Mouse (Mus musculus) MEL (cell line): Measurements from ENCODE around the gene Psmc5. TPM values are rescaled to one million over a fixed set of nuclear protein-coding genes. Genes with fewer than 3 reads are reported as not detected.

ENCODE experiments used
- DNase-seq: peaks from one replicate; pipeline ENCODE4 v3.0.0; 2011; ENCODE audit warnings: low read depth, low spot score
- H3K27ac ChIP-seq: 2 replicates; pipeline ENCODE4 v1.5.1; 2012; ENCODE audit warnings: low read depth, mild to moderate bottlenecking, control low read depth, low read length, moderate library complexity; ENCODE audit not compliant: control insufficient read depth
- H3K27me3 ChIP-seq, 2 experiments: fragments of 150-350 bp in 1 of 2; sonication (generic) in 1 of 2; 2 replicates each; pipeline ENCODE4 v1.6.1; 2012; ENCODE audit warnings: low read length in 2 of 2, mild to moderate bottlenecking in 2 of 2, improper control_type of control experiment in 1 of 2, moderate library complexity in 1 of 2; ENCODE audit not compliant: insufficient read depth in 2 of 2, control insufficient read depth in 1 of 2
- H3K36me3 ChIP-seq, 2 experiments: 2 replicates each; pipeline ENCODE4 v1.6.1; 2012 to 2014; ENCODE audit warnings: low read length in 2 of 2, improper control_type of control experiment in 1 of 2, inconsistent platforms in 1 of 2, mild to moderate bottlenecking in 1 of 2; ENCODE audit not compliant: insufficient read depth in 2 of 2, control insufficient read depth in 1 of 2
- H3K4me1 ChIP-seq, 2 experiments: fragments of 150-350 bp in 1 of 2; sonication (generic) in 1 of 2; 2 replicates each; pipeline ENCODE4 v1.6.1; 2012; ENCODE audit warnings: low read length in 2 of 2, improper control_type of control experiment in 1 of 2, mild to moderate bottlenecking in 1 of 2; ENCODE audit not compliant: insufficient read depth in 2 of 2, control insufficient read depth in 1 of 2
- H3K4me3 ChIP-seq, 2 experiments: fragments of 150-350 bp in 1 of 2; sonication (generic) in 1 of 2; 2 replicates each; pipeline ENCODE4 v1.5.1; 2012; ENCODE audit warnings: low read depth in 2 of 2, low read length in 2 of 2, mild to moderate bottlenecking in 2 of 2, moderate library complexity in 2 of 2, control low read depth in 1 of 2, improper control_type of control experiment in 1 of 2; ENCODE audit not compliant: control insufficient read depth in 1 of 2, insufficient read depth in 1 of 2
- H3K79me2 ChIP-seq: 2 replicates; pipeline ENCODE4 v1.6.1; 2012; ENCODE audit warnings: mild to moderate bottlenecking, low read length, moderate library complexity; ENCODE audit not compliant: control insufficient read depth, poor library complexity, insufficient read depth
- H3K9ac ChIP-seq: 2 replicates; pipeline ENCODE4 v1.6.1; 2012; ENCODE audit warnings: low read depth, mild to moderate bottlenecking, control low read depth, low read length, moderate library complexity; ENCODE audit not compliant: control insufficient read depth, poor library complexity, severe bottlenecking
- H3K9me3 ChIP-seq: fragments of 150-350 bp; sonication (generic); replicated peaks from 2 replicates; pipeline ENCODE4 v1.6.1; 2012; ENCODE audit warnings: mild to moderate bottlenecking, low read length, improper control_type of control experiment, moderate library complexity; ENCODE audit not compliant: insufficient read depth
- BHLHE40 ChIP-seq: IDR thresholded peaks from 2 replicates; pipeline ENCODE4 v1.6.1; 2012; ENCODE audit warnings: low read depth, mild to moderate bottlenecking, inconsistent platforms, low read length, improper control_type of control experiment, borderline replicate concordance
- CHD1 ChIP-seq: IDR thresholded peaks from 2 replicates; pipeline ENCODE4 v1.6.1; 2012; ENCODE audit warnings: low read depth, mild to moderate bottlenecking, inconsistent platforms, low read length, improper control_type of control experiment
- CHD2 ChIP-seq: IDR thresholded peaks from 2 replicates; pipeline ENCODE4 v1.6.1; 2011; ENCODE audit warnings: low read length, improper control_type of control experiment
- CTCF ChIP-seq, 3 experiments: IDR thresholded peaks in 2 of 3; conservative IDR thresholded peaks in 1 of 3; 2 replicates each; pipeline ENCODE4 v1.5.1; 2011 to 2012; ENCODE audit warnings: low read length in 3 of 3, low read depth in 2 of 3, mild to moderate bottlenecking in 2 of 3, improper control_type of control experiment in 1 of 3, inconsistent platforms in 1 of 3, mixed read lengths in 1 of 3, moderate library complexity in 1 of 3; ENCODE audit not compliant: control insufficient read depth in 1 of 3, insufficient read depth in 1 of 3, poor library complexity in 1 of 3, severe bottlenecking in 1 of 3
- E2F4 ChIP-seq: IDR thresholded peaks from 2 replicates; pipeline ENCODE4 v1.6.1; 2011; ENCODE audit warnings: low read depth, low read length, improper control_type of control experiment, borderline replicate concordance
- ELF1 ChIP-seq: IDR thresholded peaks from 2 replicates; pipeline ENCODE4 v1.6.1; 2014; ENCODE audit warnings: low read depth, mild to moderate bottlenecking, inconsistent platforms, low read length, improper control_type of control experiment, moderate library complexity
- EP300 ChIP-seq, 2 experiments: IDR thresholded peaks; 2 replicates each; pipeline ENCODE4 v1.6.1; 2011; ENCODE audit warnings: improper control_type of control experiment in 2 of 2, low read length in 2 of 2, low read depth in 1 of 2, mild to moderate bottlenecking in 1 of 2
- ETS1 ChIP-seq: IDR thresholded peaks from 2 replicates; pipeline ENCODE4 v1.6.1; 2012; ENCODE audit warnings: low read depth, mild to moderate bottlenecking, inconsistent platforms, low read length, improper control_type of control experiment, moderate library complexity
- GABPA ChIP-seq: IDR thresholded peaks from 2 replicates; pipeline ENCODE4 v1.6.1; 2012; ENCODE audit warnings: low read depth, mild to moderate bottlenecking, inconsistent platforms, low read length, improper control_type of control experiment, moderate library complexity
- GATA1 ChIP-seq: IDR thresholded peaks from 2 replicates; pipeline ENCODE4 v1.6.1; 2011; ENCODE audit warnings: low read depth, low read length, improper control_type of control experiment
- HCFC1 ChIP-seq: IDR thresholded peaks from 2 replicates; pipeline ENCODE4 v1.6.1; 2012; ENCODE audit warnings: low read depth, mild to moderate bottlenecking, inconsistent platforms, low read length, improper control_type of control experiment, moderate library complexity
- JUND ChIP-seq: IDR thresholded peaks from 2 replicates; pipeline ENCODE4 v1.6.1; 2011; ENCODE audit warnings: low read depth, mild to moderate bottlenecking, improper control_type of control experiment, low read length
- KAT2A ChIP-seq: conservative IDR thresholded peaks from 2 replicates; pipeline ENCODE4 v1.6.1; 2012; ENCODE audit warnings: low read depth, low read length, improper control_type of control experiment, inconsistent platforms
- MAFK ChIP-seq: IDR thresholded peaks from 2 replicates; pipeline ENCODE4 v1.6.1; 2011; ENCODE audit warnings: low read depth, mild to moderate bottlenecking, low read length, improper control_type of control experiment, borderline replicate concordance
- MEF2A ChIP-seq: IDR thresholded peaks from 2 replicates; pipeline ENCODE4 v1.6.1; 2014; ENCODE audit warnings: low read depth, mild to moderate bottlenecking, inconsistent platforms, low read length, improper control_type of control experiment; ENCODE audit not compliant: poor library complexity, insufficient replicate concordance, severe bottlenecking; ENCODE audit errors: extremely low read depth
- MXI1 ChIP-seq: IDR thresholded peaks from 2 replicates; pipeline ENCODE4 v1.6.1; 2011; ENCODE audit warnings: mild to moderate bottlenecking, low read depth, low read length, improper control_type of control experiment
- MYB ChIP-seq: IDR thresholded peaks from 2 replicates; pipeline ENCODE4 v1.6.1; 2011; ENCODE audit warnings: mild to moderate bottlenecking, low read depth, low read length, improper control_type of control experiment
- MYC ChIP-seq: IDR thresholded peaks from 2 replicates; pipeline ENCODE4 v1.6.1; 2011; ENCODE audit warnings: low read depth, mild to moderate bottlenecking, low read length, improper control_type of control experiment, moderate library complexity
- NELFE ChIP-seq: IDR thresholded peaks from 2 replicates; pipeline ENCODE4 v1.6.1; 2011; ENCODE audit warnings: low read depth, low read length, improper control_type of control experiment
- NRF1 ChIP-seq: IDR thresholded peaks from 2 replicates; pipeline ENCODE4 v1.6.1; 2014; ENCODE audit warnings: low read depth, mild to moderate bottlenecking, inconsistent platforms, low read length, improper control_type of control experiment, moderate library complexity; ENCODE audit not compliant: poor library complexity, insufficient read depth, severe bottlenecking
- POLR2A ChIP-seq, 2 experiments: IDR thresholded peaks; 2 replicates each; pipeline ENCODE4 v1.6.1; 2011 to 2012; ENCODE audit warnings: low read length in 2 of 2, mild to moderate bottlenecking in 2 of 2, control low read depth in 1 of 2, improper control_type of control experiment in 1 of 2, low read depth in 1 of 2, moderate library complexity in 1 of 2; ENCODE audit not compliant: control insufficient read depth in 1 of 2, insufficient read depth in 1 of 2, poor library complexity in 1 of 2
- POLR2AphosphoS2 ChIP-seq: IDR thresholded peaks from 2 replicates; pipeline ENCODE4 v1.6.1; 2011; ENCODE audit warnings: low read length, improper control_type of control experiment
- POLR2AphosphoS5 ChIP-seq: IDR thresholded peaks from 2 replicates; pipeline ENCODE4 v1.6.1; 2012; ENCODE audit warnings: low read depth, borderline replicate concordance, mild to moderate bottlenecking, inconsistent platforms, low read length, moderate library complexity, mixed read lengths
- RAD21 ChIP-seq: IDR thresholded peaks from 2 replicates; pipeline ENCODE4 v1.6.1; 2011; ENCODE audit warnings: mild to moderate bottlenecking, low read depth, low read length, improper control_type of control experiment
- RCOR1 ChIP-seq: IDR thresholded peaks from 2 replicates; pipeline ENCODE4 v1.6.1; 2012; ENCODE audit warnings: low read depth, mild to moderate bottlenecking, inconsistent platforms, low read length, improper control_type of control experiment
- SIN3A ChIP-seq: IDR thresholded peaks from 2 replicates; pipeline ENCODE4 v1.6.1; 2012; ENCODE audit warnings: low read length, improper control_type of control experiment, inconsistent platforms
- SMC3 ChIP-seq: IDR thresholded peaks from 2 replicates; pipeline ENCODE4 v1.6.1; 2011; ENCODE audit warnings: low read depth, low read length, improper control_type of control experiment
- TAL1 ChIP-seq: IDR thresholded peaks from 2 replicates; pipeline ENCODE4 v1.6.1; 2012; ENCODE audit warnings: mild to moderate bottlenecking, inconsistent platforms, low read length, moderate library complexity, mixed read lengths
- TBP ChIP-seq: IDR thresholded peaks from 2 replicates; pipeline ENCODE4 v1.8.0; 2011; ENCODE audit warnings: low read depth, low read length, improper control_type of control experiment
- TCF12 ChIP-seq: IDR thresholded peaks from 2 replicates; pipeline ENCODE4 v1.6.1; 2014; ENCODE audit warnings: low read depth, mild to moderate bottlenecking, inconsistent platforms, low read length, improper control_type of control experiment, moderate library complexity
- UBTF ChIP-seq: IDR thresholded peaks from 2 replicates; pipeline ENCODE4 v1.6.1; 2012; ENCODE audit warnings: low read depth, mild to moderate bottlenecking, inconsistent platforms, low read length, improper control_type of control experiment, moderate library complexity, borderline replicate concordance; ENCODE audit not compliant: insufficient read depth
- USF1 ChIP-seq: IDR thresholded peaks from 2 replicates; pipeline ENCODE4 v1.6.1; 2014; ENCODE audit warnings: low read depth, mild to moderate bottlenecking, inconsistent platforms, low read length, improper control_type of control experiment, moderate library complexity
- USF2 ChIP-seq, 2 experiments: IDR thresholded peaks; 2 replicates each; pipeline ENCODE4 v1.6.1; 2011 to 2012; ENCODE audit warnings: improper control_type of control experiment in 2 of 2, low read length in 2 of 2, borderline replicate concordance in 1 of 2, inconsistent platforms in 1 of 2, low read depth in 1 of 2, mild to moderate bottlenecking in 1 of 2; ENCODE audit not compliant: insufficient read depth in 1 of 2
- ZC3H11A ChIP-seq: IDR thresholded peaks from 2 replicates; pipeline ENCODE4 v1.6.1; 2012; ENCODE audit warnings: low read depth, mild to moderate bottlenecking, inconsistent platforms, low read length, improper control_type of control experiment
- ZKSCAN1 ChIP-seq: IDR thresholded peaks from 2 replicates; pipeline ENCODE4 v1.6.1; 2012; ENCODE audit warnings: low read depth, mild to moderate bottlenecking, inconsistent platforms, low read length, improper control_type of control experiment, moderate library complexity
- ZMIZ1 ChIP-seq: IDR thresholded peaks from 2 replicates; pipeline ENCODE4 v1.6.1; 2012; ENCODE audit warnings: low read depth, mild to moderate bottlenecking, inconsistent platforms, low read length, improper control_type of control experiment, moderate library complexity
- ZNF384 ChIP-seq: IDR thresholded peaks from 2 replicates; pipeline ENCODE4 v1.6.1; 2012; ENCODE audit warnings: low read depth, mild to moderate bottlenecking, inconsistent platforms, low read length, improper control_type of control experiment
- polyA plus RNA-seq, 2 experiments: library from polyadenylated mRNA; stranded (reverse) in 1 of 2; unstranded in 1 of 2; fragments of >175 nt in 1 of 2; fragments of >200 nt in 1 of 2; gene quantifications; 2 replicates each; pipeline versions ENCODE4 v1.2.1 to v1.2.4; 2012; ENCODE audit warnings: low replicate concordance in 2 of 2, low read depth in 1 of 2; ENCODE audit not compliant: insufficient read length in 2 of 2, insufficient read depth in 1 of 2, missing spikeins in 1 of 2
- total RNA-seq: library from RNA; depleted of rRNA; stranded (reverse); fragments of 300-350 nt; gene quantifications from 2 replicates; pipeline ENCODE4 v1.2.3, GENCODE M21; 2012

The Psmc5 gene
- total and polyA plus RNA-seq, 3 experiments = 112 to 426 (median 290) TPM

GRCm38 (mm10) chr11:106276454-106276853, 20.5 kb downstream of the Psmc5 start, which contains the start of gene Tcam1:
TSS of gene Tcam1 (plus strand) at chr11:106276672.
- H3K9ac ChIP-seq = peak within 1 kb of the TSS; percentile 44
- peak; percentile 99 for DNase-seq
- no peaks in the 10 kb centered on the region for H3K27me3 ChIP-seq
- H3K27ac ChIP-seq = no peak within 1 kb of the TSS
- H3K36me3 ChIP-seq = peaks cover 0 to 9% of the 10 kb centered on the region in 2 experiments; a peak in 2 of 4 replicates
- H3K4me1 ChIP-seq = peaks cover 0 to 22% of the 10 kb centered on the region in 2 experiments; a peak in 3 of 4 replicates
- peaks cover 16% of the 10 kb centered on the region for H3K79me2 ChIP-seq
- no peaks in the 10 kb centered on the region for H3K9me3 ChIP-seq
- H3K4me3 ChIP-seq = peak within 1 kb of the TSS; percentile 2 to 6; a peak in 1 of 4 replicates
- TF ChIP-seq GABPA (no peak), NRF1 (peak; percentile 78), JUND (no peak), ELF1 (no peak; the same call in 1 of the 2 replicates), UBTF (no peak), MAFK (no peak), RAD21 (peak; percentile 59), HCFC1 (peak; percentile 54; the same call in 1 of the 2 replicates), POLR2A (IDR thresholded peaks at IDR 0.05; ENCODE audit: control insufficient read depth in 1 of 2, insufficient read depth in 1 of 2, low read depth in 1 of 2, low read length in 2 of 2, poor library complexity in 1 of 2) (peak in 1 of 2 experiments; percentile 45; a peak in 1 of 4 replicates), SIN3A (peak; percentile 60; the same call in 1 of the 2 replicates), MXI1 (peak; percentile 93; the same call in 1 of the 2 replicates), NELFE (no peak), USF2 (IDR thresholded peaks at IDR 0.05; ENCODE audit: borderline replicate concordance in 1 of 2, insufficient read depth in 1 of 2, low read depth in 1 of 2, low read length in 2 of 2) (no peak), ZC3H11A (no peak; the same call in 1 of the 2 replicates), SMC3 (peak; percentile 46; the same call in 1 of the 2 replicates), USF1 (peak; percentile 82), GATA1 (no peak), TCF12 (no peak), E2F4 (no peak), ZKSCAN1 (no peak; the same call in 1 of the 2 replicates), MYB (peak; percentile 86), POLR2AphosphoS5 (no peak), ZNF384 (no peak), BHLHE40 (peak; percentile 88), RCOR1 (no peak), POLR2AphosphoS2 (no peak), EP300 (IDR thresholded peaks at IDR 0.05; ENCODE audit: low read depth in 1 of 2, low read length in 2 of 2) (0 out of 4 replicates have a peak, but pooled peaks of 1 of the 2 experiments have one; percentile 48), CHD1 (no peak), MYC (peak; percentile 100), ZMIZ1 (no peak), TAL1 (no peak), MEF2A (no peak), CHD2 (peak; percentile 97), TBP (peak; percentile 64), ETS1 (peak; percentile 65; the same call in 1 of the 2 replicates), KAT2A (no peak), CTCF (IDR thresholded peaks at IDR 0.05 in 2 of 3, conservative IDR thresholded peaks at IDR 0.05 in 1 of 3; ENCODE audit: control insufficient read depth in 1 of 3, insufficient read depth in 1 of 3, low read depth in 2 of 3, low read length in 3 of 3, poor library complexity in 1 of 3, severe bottlenecking in 1 of 3) (peak; percentile 75 to 91 (median 88))
